Mouse (Mus musculus) CH12.LX (cell line): ENCODE data around the gene Kcnh2.

ENCODE experiments used
- EP300 ChIP-seq: IDR thresholded peaks from 2 replicates; pipeline ENCODE4 v1.6.1; 2011; ENCODE audit warnings: low read length, improper control_type of control experiment
- SMC3 ChIP-seq: IDR thresholded peaks from 2 replicates; pipeline ENCODE4 v1.6.1; 2011; ENCODE audit warnings: low read depth, low read length, improper control_type of control experiment

- no peak for TF ChIP-seq EP300
- no peak for TF ChIP-seq SMC3
These were observed 8.0 kb downstream of the Kcnh2 start for GRCm38 (mm10) chr5:24343379-24343778.
